Mouse (Mus musculus) neural tube, embryonic 14.5 days (tissue): Measurements from ENCODE around the gene Grk6. TPM values are rescaled to one million over a fixed set of nuclear protein-coding genes. Genes with fewer than 3 reads are reported as not detected.
A peak's percentile ranks its signal among the peaks of the same experiment; 100 is the strongest.

Experiments used
- ATAC-seq: fragments of 200-750 bp; cut with Nextera tagmentation; 2 replicates; pipeline ENCODE4 v1.8.0; 2017; ENCODE audit warnings: low read depth, mild to moderate bottlenecking, moderate TSS enrichment, moderate library complexity
- H3K27ac ChIP-seq: fragments of 300-500 bp; sonication (generic); 2 replicates; pipeline ENCODE4 v1.5.1; 2014; ENCODE audit warnings: low read depth, mild to moderate bottlenecking, control low read depth, low read length, moderate library complexity, mixed read lengths
- H3K27me3 ChIP-seq: fragments of 300-500 bp; sonication (generic); 2 replicates; pipeline ENCODE4 v1.6.1; 2014; ENCODE audit warnings: low read length; ENCODE audit not compliant: control insufficient read depth, insufficient read depth
- H3K36me3 ChIP-seq: fragments of 300-500 bp; sonication (generic); 2 replicates; pipeline ENCODE4 v1.6.1; 2014; ENCODE audit warnings: low read length, mixed read lengths; ENCODE audit not compliant: control insufficient read depth, insufficient read depth
- H3K4me1 ChIP-seq: fragments of 300-500 bp; sonication (generic); 2 replicates; pipeline ENCODE4 v1.6.1; 2014; ENCODE audit warnings: low read length; ENCODE audit not compliant: control insufficient read depth, insufficient read depth
- H3K4me2 ChIP-seq: fragments of 300-500 bp; sonication (generic); 2 replicates; pipeline ENCODE4 v1.6.1; 2014; ENCODE audit warnings: mild to moderate bottlenecking, low read depth, low read length, control low read depth
- H3K4me3 ChIP-seq: fragments of 300-500 bp; sonication (generic); 2 replicates; pipeline ENCODE4 v1.5.1; 2014; ENCODE audit warnings: low read depth, low read length, control low read depth, mixed read lengths
- H3K9ac ChIP-seq: fragments of 300-500 bp; sonication (generic); replicated peaks from 2 replicates; pipeline ENCODE4 v1.6.1; 2014; ENCODE audit warnings: low read depth, mild to moderate bottlenecking, control low read depth, low read length, mixed read lengths
- H3K9me3 ChIP-seq: fragments of 300-500 bp; sonication (generic); 2 replicates; pipeline ENCODE4 v1.6.1; 2016; ENCODE audit warnings: low read length; ENCODE audit not compliant: control insufficient read depth
- WGBS: fragments of 180-500 bp; shearing (Covaris S2); extraction: QIAGEN DNeasy Blood & Tissue Kit; methylation state at CpG from one replicate; pipeline ENCODE4 v1.1.7; 2014; 5-methylcytosine and 5-hydroxymethylcytosine counted together
- polyA plus RNA-seq: library from polyadenylated mRNA; unstranded; fragments of >200 nt; fragmentation: Nextera tagmentation; extraction: Ambion mirVana; gene quantifications from 2 replicates; pipeline ENCODE4 v1.2.1, GENCODE M21; 2014

The Grk6 gene
- polyA plus RNA-seq, 1 experiment from 2014 or later: 39.0 TPM

GRCm38 (mm10) chr13:55451296-55451695 lies 6.4 kb downstream of the Grk6 start:
- WGBS: 94% methylated on average over 10 of the region's 10 CpGs
- no peak overlapping the region for H3K27ac ChIP-seq

GRCm38 (mm10) chr13:55451785-55452549 lies 7.1 kb downstream of the Grk6 start:
- Histone ChIP-seq H3K4me1 (peaks cover 7% of the 10 kb centered on the region; the same call in 1 of the 2 replicates), H3K36me3 (peaks cover 54% of the 10 kb centered on the region), H3K27ac (no peak overlapping the region), H3K4me3 (no peak overlapping the region), H3K27me3 (no peaks in the 10 kb centered on the region), H3K4me2 (no peak overlapping the region), H3K9me3 (no peaks in the 10 kb centered on the region), H3K9ac (no peak overlapping the region)
- ATAC-seq: no peak
- WGBS: 95% methylated on average over 16 of the region's 16 CpGs

More at GRCm38 (mm10) chr13:55451296-55451695, 6.4 kb downstream of the Grk6 start:
- H3K27me3 ChIP-seq: no peaks in the 10 kb centered on the region
- no peaks in the 10 kb centered on the region for H3K9me3 ChIP-seq
- H3K36me3 ChIP-seq: peaks cover 51% of the 10 kb centered on the region
- ATAC-seq: no peak
- H3K4me1 ChIP-seq: peaks cover 14% of the 10 kb centered on the region
- no peak overlapping the region for H3K4me3 ChIP-seq
- H3K4me2 ChIP-seq: no peak overlapping the region
- H3K9ac ChIP-seq: no peak overlapping the region

- Histone ChIP-seq H3K9me3 (no peaks in the 10 kb centered on the region), H3K27ac (no peak overlapping the region; the same call in 1 of the 2 replicates), H3K4me2 (no peak overlapping the region), H3K4me3 (no peak overlapping the region), H3K27me3 (0 out of 2 replicates have a peak, but pooled peaks cover 2% of the 10 kb centered on the region), H3K4me1 (peaks cover 26% of the 10 kb centered on the region), H3K9ac (no peak overlapping the region), H3K36me3 (peaks cover 19% of the 10 kb centered on the region)
- ATAC-seq: no peak
- 57% methylated on average over 2 of the region's 2 CpGs for WGBS
Measured at GRCm38 (mm10) chr13:55462965-55463364, 18.1 kb downstream of the Grk6 start.

GRCm38 (mm10) chr13:55463399-55464026 lies 18.6 kb downstream of the Grk6 start:
- Histone ChIP-seq H3K9me3 (no peaks in the 10 kb centered on the region), H3K4me2 (peak overlapping the region; percentile 89), H3K4me3 (peak overlapping the region; percentile 77), H3K9ac (peak overlapping the region; percentile 87), H3K4me1 (peaks cover 26% of the 10 kb centered on the region), H3K27ac (peak overlapping the region; percentile 96), H3K27me3 (peaks cover 2% of the 10 kb centered on the region; the same call in 1 of the 2 replicates), H3K36me3 (peaks cover 16% of the 10 kb centered on the region)
- 9% methylated on average over 14 of the region's 14 CpGs for WGBS
- ATAC-seq: no peak; the same call in 1 of the 2 replicates

- Histone ChIP-seq H3K9me3 (no peaks in the 10 kb centered on the region), H3K27ac (peak within 1 kb of the TSS; percentile 96), H3K9ac (peak within 1 kb of the TSS; percentile 87), H3K4me1 (peaks cover 30% of the 10 kb centered on the region), H3K27me3 (peaks cover 2% of the 10 kb centered on the region; the same call in 1 of the 2 replicates), H3K36me3 (peaks cover 10% of the 10 kb centered on the region), H3K4me3 (peak within 1 kb of the TSS; percentile 77), H3K4me2 (peak within 1 kb of the TSS; percentile 89)
- ATAC-seq: peak; percentile 79
- under 1% methylated on average over 72 of the region's 84 CpGs for WGBS
Measured at GRCm38 (mm10) chr13:55464027-55464884, 19.4 kb downstream of the Grk6 start, which contains the start of gene Prr7. Gene Prr7, plus strand, starts transcription at chr13:55464267.

- Histone ChIP-seq H3K27ac (peak overlapping the region; percentile 96), H3K4me1 (peaks cover 38% of the 10 kb centered on the region), H3K4me2 (peak overlapping the region; percentile 89), H3K4me3 (peak overlapping the region; percentile 77), H3K9ac (peak overlapping the region; percentile 87), H3K9me3 (no peaks in the 10 kb centered on the region), H3K36me3 (0 out of 2 replicates have a peak, but pooled peaks cover 4% of the 10 kb centered on the region), H3K27me3 (peaks cover 2% of the 10 kb centered on the region; the same call in 1 of the 2 replicates)
- WGBS: 2% methylated on average over 3 of the region's 3 CpGs
- ATAC-seq: peak; percentile 13; the same call in 1 of the 2 replicates
Measured at GRCm38 (mm10) chr13:55465184-55465583, 20.3 kb downstream of the Grk6 start.

GRCm38 (mm10) chr13:55465830-55466440 lies 21.1 kb downstream of the Grk6 start:
- peaks cover 2% of the 10 kb centered on the region; the same call in 1 of the 2 replicates for H3K27me3 ChIP-seq
- H3K4me3 ChIP-seq: peak overlapping the region; percentile 77
- peaks cover 45% of the 10 kb centered on the region for H3K4me1 ChIP-seq
- H3K9ac ChIP-seq: peak overlapping the region; percentile 87; the same call in 1 of the 2 replicates
- ATAC-seq: no peak
- H3K9me3 ChIP-seq: no peaks in the 10 kb centered on the region
- 0 out of 2 replicates have a peak, but pooled peaks cover 4% of the 10 kb centered on the region for H3K36me3 ChIP-seq
- H3K27ac ChIP-seq: peak overlapping the region; percentile 96
- H3K4me2 ChIP-seq: peak overlapping the region; percentile 89
- WGBS: 65% methylated on average over 5 of the region's 5 CpGs
